Mouse (Mus musculus): ENCODE measurements around the gene Mocs1. TPM values are rescaled to one million over a fixed set of nuclear protein-coding genes. Genes with fewer than 3 reads are reported as not detected.

The Mocs1 gene
- total RNA-seq, 2 experiments from 2014 or later, result 9.9 to 12.5 TPM

DNA sequence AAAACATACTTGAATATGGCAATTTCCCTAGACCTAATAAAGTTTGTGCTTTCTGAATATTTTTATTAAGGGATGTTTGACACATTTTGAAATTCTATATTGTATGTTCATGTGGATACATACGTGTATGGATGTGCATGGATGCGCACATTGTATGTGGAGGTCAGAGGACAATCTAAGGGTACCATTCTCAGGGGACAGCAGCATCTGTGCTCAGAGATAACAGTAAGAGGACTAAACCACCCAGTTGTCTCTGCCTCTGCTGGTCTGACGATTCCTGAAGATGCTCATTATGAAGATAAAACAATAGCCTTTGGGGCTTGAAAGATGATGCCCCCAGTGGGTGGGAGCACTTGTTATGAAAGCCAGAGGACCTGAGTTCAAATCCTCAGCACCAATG is 36.7 kb downstream of the Mocs1 start:
- no peak for DNase-seq (ENCODE audit: low spot score in 2 of 2)
- intact Hi-C loops (cut with DNase I), result no loop called here

DNA sequence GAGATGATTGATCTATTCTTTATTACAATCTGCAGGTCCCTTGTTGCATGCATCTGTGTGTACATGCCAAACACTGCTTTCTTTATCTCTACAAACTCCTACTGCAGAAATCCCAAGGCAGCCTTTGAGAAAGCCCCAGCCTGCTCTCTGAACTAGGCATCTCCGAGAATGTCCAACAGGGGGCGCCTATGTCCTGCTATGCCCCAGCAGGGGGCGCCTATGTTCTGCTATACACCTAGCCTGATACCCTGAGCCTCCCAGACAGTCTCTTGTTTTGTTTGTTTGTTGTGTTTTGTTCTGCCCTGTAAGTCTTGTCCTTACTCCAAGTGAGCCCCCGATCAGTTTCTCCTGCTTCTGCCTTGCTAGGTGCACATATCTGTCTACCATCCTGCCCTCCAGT is 40.1 kb downstream of the Mocs1 start:
- DNase-seq (ENCODE audit: low spot score in 2 of 2), result peak; percentile 77 to 82
- intact Hi-C loops (cut with DNase I), result no loop called here

DNA sequence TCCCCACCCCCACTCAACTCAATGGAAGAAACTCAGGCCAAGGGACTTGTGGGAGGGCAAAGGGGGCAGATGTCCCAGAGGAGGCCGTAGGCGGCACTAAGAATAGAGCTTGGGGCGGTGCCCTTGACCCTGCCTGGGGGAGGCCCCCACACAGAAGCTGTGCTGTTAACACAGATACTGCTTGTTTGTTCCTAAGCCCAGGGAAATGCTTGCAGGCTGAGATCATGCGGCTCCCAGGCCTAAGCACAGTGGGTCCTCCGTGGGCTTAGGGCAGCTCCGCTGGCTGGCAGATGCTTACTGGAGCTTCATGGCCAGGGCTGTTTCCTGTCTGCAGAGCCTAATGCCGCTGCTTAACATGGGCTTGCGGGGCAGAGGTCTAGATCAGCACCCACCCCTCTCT is 44.5 kb downstream of the Mocs1 start:
- DNase-seq (ENCODE audit: low spot score in 2 of 2), result no peak
- intact Hi-C loops (cut with DNase I), result loop anchor here (10.0 kb wide), 1 partner anchor 392 kb away; no protein-coding TSS in a partner anchor

DNA sequence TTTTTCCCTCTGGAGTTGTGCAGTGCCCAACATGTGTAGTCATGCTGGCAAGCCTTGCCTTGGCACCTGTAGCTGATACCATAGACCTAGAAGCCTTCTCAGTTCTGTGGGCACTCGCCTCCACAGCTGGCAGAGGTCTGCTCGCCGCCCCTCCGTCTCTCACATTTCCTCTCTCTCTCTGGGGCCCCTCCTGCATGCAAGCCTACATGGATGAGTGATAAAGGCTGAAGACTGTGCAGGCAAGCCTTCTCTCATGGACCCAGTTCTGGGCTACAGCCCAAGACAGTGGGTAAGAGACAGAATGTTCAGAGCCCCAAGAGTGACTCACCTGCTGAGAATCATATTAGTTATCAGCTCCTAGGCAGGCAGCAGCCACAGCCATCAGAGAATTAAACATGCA is 45.9 kb downstream of the Mocs1 start:
- peak in 1 of 2 experiments; percentile 43 for DNase-seq (ENCODE audit: low spot score in 2 of 2)
- intact Hi-C loops (cut with DNase I), result loop anchor here (10.0 kb wide), 1 partner anchor 391 kb away; no protein-coding TSS in a partner anchor

DNA sequence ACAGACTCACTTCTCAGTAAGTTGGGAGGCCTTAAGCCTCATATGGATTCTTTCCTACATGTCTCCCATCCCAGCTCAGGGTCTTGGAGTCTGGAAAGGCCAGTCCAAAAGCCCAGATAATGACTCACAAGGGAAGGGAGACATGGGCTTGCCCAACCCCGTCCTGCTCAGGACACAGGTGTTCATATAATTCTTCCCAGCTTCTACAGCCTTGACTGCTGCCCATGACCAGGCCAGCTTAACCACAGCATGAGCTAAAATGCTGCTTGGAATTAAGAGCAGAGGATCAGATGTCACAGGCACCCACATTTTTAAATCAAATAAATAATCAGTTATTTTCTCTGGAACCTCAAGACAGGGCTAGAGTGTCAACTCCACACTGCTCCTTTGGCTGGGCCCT is 47.0 kb downstream of the Mocs1 start:
- DNase-seq (ENCODE audit: low spot score in 2 of 2), result no peak
- intact Hi-C loops (cut with DNase I), result loop anchor here (10.0 kb wide), 1 partner anchor 390 kb away; no protein-coding TSS in a partner anchor

DNA sequence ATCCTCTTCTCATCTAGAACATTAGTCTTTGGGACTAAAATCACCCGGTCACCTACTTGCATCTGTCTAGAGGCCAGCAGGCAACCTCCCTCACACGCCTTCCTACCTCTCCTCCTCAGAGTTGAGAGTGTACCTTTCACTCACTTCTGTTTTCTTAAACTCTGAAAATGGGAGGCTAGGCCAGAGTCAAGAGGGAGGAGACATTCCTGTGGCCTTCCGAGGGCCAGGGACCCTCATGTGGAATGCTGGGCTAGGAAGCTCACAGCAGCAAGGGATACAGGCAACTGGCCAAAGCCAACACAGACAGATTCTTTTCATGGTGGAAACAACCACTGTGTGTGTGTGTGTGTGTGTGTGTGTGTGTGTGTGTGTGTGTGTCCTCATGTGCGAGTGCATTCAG is 49.2 kb downstream of the Mocs1 start:
- no peak for DNase-seq (ENCODE audit: low spot score in 2 of 2)
- intact Hi-C loops (cut with DNase I), result loop anchor here (10.0 kb wide), 1 partner anchor 387 kb away; no protein-coding TSS in a partner anchor

DNA sequence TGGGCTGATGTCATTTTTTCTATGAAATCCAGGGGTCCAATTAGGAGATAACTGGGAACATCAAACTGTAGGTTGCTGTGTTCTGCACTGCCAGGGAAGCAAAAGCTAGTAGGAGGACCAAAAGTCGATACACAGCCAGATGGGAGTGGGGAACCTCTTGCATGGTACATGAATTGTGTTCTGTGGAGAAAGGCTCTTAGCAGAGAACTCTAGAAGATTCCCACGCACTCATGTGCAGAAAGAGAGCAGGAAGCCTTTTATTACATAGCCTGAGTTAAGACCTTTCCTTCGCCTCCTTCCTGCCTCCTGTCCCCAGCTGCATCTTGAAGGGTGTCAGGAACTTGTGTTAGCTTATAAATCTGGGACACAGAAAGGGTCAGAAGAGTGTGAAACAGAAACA is 53.7 kb downstream of the Mocs1 start:
- intact Hi-C loops (cut with DNase I), result no loop called here
- DNase-seq (ENCODE audit: low spot score in 2 of 2), result peak; percentile 44 to 58

DNA sequence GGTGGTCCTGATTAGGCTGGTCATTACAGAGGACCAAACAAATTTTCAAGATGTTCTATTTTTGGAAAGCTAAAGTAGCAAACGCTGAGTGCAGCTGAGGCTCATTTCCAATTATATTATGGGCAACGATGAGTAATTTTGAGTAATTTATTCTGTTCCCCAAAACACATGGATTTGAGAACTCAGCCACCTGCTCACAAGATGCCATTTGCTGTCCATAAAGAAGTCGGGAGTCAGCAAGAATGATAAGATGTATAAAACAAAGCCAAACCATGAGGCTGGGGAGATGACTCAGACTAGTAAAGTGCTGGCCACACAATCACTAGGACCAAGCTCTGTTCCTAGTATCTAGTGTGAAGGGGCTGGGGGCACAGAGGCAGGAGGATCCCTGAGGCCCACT is 56.3 kb downstream of the Mocs1 start:
- peak in 1 of 2 experiments; percentile 31 for DNase-seq (ENCODE audit: low spot score in 2 of 2)

DNA sequence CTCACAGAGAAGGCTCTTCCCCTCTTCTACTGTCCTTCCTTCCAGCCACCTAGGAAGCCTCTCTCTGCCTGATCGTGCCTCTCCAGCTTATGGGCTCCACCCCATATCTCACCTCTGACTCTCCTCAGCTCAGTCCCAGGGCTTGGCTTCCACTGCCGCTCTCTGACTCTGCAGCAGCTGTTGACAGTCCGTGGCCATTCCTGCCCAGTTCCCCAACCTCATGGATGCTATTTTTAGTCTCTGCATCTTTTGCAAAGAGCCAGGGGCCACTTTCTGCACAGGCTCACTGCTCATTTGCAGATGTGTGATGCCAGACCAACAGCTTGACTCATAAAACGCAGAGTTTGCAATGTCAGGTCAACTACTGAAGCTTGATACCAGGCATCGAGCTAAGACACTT is 60.9 kb downstream of the Mocs1 start:
- intact Hi-C loops (cut with DNase I), result no loop called here
- no peak for DNase-seq (ENCODE audit: low spot score in 2 of 2)

More for the DNA sequence above, 56.3 kb downstream of the Mocs1 start:
- intact Hi-C loops (cut with DNase I), result no loop called here

DNA sequence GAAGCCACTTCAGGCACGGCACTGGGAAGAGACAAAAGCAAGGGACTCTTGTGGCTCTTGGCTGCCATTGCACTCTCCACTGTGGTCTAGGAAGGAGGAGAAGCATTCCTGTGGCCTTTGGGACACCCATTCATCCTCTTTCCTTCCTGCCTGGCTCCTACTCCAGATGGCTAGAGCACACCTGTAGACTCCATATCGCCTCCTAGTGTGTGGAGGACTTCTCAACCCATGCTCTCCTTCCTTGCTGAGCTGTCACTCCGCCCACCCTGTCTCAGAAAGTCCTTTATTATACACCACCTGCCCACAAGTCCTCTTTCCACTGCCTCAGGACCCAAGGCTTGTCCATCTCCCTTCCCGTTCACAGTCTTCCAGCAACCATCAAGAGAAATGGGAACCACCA is 65.1 kb downstream of the Mocs1 start:
- DNase-seq (ENCODE audit: low spot score in 2 of 2), result no peak
- intact Hi-C loops (cut with DNase I), result no loop called here

DNA sequence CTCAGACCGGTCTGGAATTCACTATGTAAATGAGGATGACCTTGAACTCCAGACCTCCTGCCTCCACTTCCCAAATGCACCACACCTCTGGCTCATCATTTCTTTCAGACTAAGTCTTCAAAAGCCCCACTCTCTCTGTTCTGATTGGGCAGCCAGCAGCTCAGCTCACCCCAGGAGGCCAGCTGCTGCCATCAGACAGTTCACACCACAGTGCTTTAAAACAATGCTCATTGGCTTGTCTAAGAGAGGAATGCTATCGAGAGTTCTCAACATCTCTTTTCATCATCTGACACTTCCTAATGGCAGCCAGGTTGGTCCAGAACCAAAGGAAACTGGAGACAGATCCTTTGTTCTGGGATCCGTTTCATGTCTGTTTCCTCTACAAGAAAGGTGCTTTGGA is 70.0 kb downstream of the Mocs1 start:
- intact Hi-C loops (cut with DNase I), result no loop called here
- DNase-seq (ENCODE audit: low spot score in 2 of 2), result no peak

DNA sequence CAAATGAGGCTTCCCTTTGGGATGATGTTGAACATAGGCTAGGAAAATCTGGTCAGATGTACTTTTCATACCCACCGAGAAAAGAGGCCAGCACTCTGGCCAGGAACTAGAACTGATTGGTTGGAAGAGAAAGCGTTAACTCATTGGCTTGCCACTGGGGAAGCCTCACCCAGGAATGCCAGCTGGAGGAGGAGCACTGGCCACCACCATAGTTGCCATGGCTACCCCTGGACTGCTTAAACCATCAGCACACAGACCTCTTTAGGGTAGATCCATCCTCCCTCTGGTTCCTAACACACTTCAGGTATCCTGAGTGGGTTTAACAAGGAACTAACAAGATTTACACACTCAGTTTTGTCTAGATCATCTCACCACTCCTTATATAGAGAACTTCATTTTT is 71.5 kb downstream of the Mocs1 start:
- intact Hi-C loops (cut with DNase I), result no loop called here
- DNase-seq (ENCODE audit: low spot score in 2 of 2), result peak in 1 of 2 experiments; percentile 62

DNA sequence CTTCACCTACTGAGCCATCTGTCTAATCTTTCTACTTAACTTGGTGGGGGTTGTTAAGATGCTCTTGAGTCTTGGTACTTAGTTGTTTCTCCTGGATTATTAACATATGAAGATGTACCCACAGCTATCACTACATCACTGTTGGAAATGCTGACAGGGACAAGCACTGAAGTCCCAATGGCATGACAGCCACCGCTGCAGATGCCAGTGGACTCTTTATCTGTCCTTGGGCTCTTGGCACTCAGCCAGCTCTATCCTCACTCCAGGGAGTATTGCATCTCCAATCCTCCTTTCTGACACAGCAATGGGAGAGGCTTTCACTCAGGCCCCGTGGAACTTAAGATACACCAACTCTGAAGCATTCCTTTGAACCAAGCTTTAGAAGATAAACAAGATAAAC is 72.1 kb downstream of the Mocs1 start:
- intact Hi-C loops (cut with DNase I), result no loop called here
- no peak for DNase-seq (ENCODE audit: low spot score in 2 of 2)

DNA sequence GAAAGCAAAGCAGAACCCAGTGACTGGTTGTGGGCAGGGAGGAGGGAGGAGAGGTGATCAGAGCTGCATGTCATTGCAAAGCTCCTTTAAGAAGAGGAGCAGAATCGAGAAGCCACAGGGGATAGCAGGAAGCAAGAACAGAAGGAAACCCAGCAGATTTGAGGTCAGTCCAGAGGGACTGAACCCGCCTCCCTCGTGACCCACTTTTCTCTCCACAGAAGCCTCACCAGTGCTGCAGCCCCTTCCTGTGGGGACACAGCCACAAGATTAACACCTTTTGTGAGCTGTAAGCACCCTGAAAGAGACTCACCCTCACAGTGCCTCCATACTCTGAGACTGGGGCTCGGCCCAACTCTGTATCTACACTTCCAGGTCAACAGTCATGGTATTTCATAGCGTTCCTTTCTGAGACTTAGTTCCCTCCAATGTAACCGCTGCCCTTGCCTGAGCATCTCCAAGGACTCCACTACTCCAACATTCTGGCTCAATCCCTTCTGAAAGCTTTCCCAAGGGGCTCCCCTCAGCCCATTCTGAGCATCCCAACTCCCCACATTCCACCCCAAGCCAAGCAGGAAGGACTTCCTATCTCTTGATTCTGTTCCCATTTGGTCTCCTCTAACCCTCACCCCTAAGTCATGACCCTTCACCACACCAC is 75.2 kb downstream of the Mocs1 start:
- intact Hi-C loops (cut with DNase I), result no loop called here

More for the DNA sequence above, 75.2 kb downstream of the Mocs1 start:
- DNase-seq (ENCODE audit: low spot score in 2 of 2), result no peak

Other genes starting within 250 kb of the Mocs1 start
- gene Daam2, start 136.0 kb downstream of the Mocs1 start, total RNA-seq (2021), result 10 to 100 TPM; 50.1 to 55.5 TPM
- gene Kif6, start 186.8 kb downstream of the Mocs1 start, total RNA-seq (2021), result 1 to 10 TPM; 1.4 to 2.2 TPM